Mouse (Mus musculus) brain, adult 2 months (tissue): ENCODE measurements at regions not wholly inside any gene's neighbourhood (a gene's known extent, or its start where the extent isn't known, plus 50 kb on each side); places are given as distances from the start of the nearest gene placed in this dataset.

Experiments
- DNase-seq: peaks from one replicate; pipeline ENCODE4 v3.0.0; 2011; ENCODE audit warnings: low read depth, low spot score

GRCm38 (mm10) chr2:78972288-78973117, 104.6 kb downstream of the Ube2e3 start:
- DNase-seq: no peak

- no peak for DNase-seq
Measured at GRCm38 (mm10) chr2:78973811-78974210, 105.9 kb downstream of the Ube2e3 start.

- no peak for DNase-seq
Measured at GRCm38 (mm10) chr2:78974683-78975392, 106.9 kb downstream of the Ube2e3 start.

- no peak for DNase-seq
Measured at GRCm38 (mm10) chr2:78975393-78975774, 107.5 kb downstream of the Ube2e3 start.

- no peak for DNase-seq
Measured at GRCm38 (mm10) chr2:78976084-78976483, 108.2 kb downstream of the Ube2e3 start.

GRCm38 (mm10) chr2:78977632-78978397, 109.9 kb downstream of the Ube2e3 start:
- DNase-seq: no peak

- DNase-seq: no peak
Measured at GRCm38 (mm10) chr2:78980019-78980418, 112.1 kb downstream of the Ube2e3 start.

- no peak for DNase-seq
Measured at GRCm38 (mm10) chr2:78980661-78981229, 112.8 kb downstream of the Ube2e3 start.

- DNase-seq: no peak
Measured at GRCm38 (mm10) chr2:78983347-78983746, 115.4 kb downstream of the Ube2e3 start.

- no peak for DNase-seq
Measured at GRCm38 (mm10) chr2:78983944-78984498, 116.1 kb downstream of the Ube2e3 start.

- peak; percentile 28 for DNase-seq
Measured at GRCm38 (mm10) chr2:78986984-78987383, 119.1 kb downstream of the Ube2e3 start.

GRCm38 (mm10) chr2:78987388-78987787, 119.5 kb downstream of the Ube2e3 start:
- DNase-seq: no peak

GRCm38 (mm10) chr2:78988224-78988623, 120.3 kb downstream of the Ube2e3 start:
- DNase-seq: no peak

- DNase-seq: no peak
Measured at GRCm38 (mm10) chr2:78994800-78995555, 127.1 kb downstream of the Ube2e3 start.

- no peak for DNase-seq
Measured at GRCm38 (mm10) chr2:78998637-78999036, 130.7 kb downstream of the Ube2e3 start.

- no peak for DNase-seq
Measured at GRCm38 (mm10) chr2:78999410-78999809, 131.5 kb downstream of the Ube2e3 start.

- no peak for DNase-seq
Measured at GRCm38 (mm10) chr2:79004862-79005261, 136.9 kb downstream of the Ube2e3 start.

- DNase-seq: no peak
Measured at GRCm38 (mm10) chr2:79008642-79009041, 140.7 kb downstream of the Ube2e3 start.

- peak; percentile 12 for DNase-seq
Measured at GRCm38 (mm10) chr2:79009791-79010190, 141.9 kb downstream of the Ube2e3 start.

- peak; percentile 63 for DNase-seq
Measured at GRCm38 (mm10) chr2:79010273-79010672, 142.3 kb downstream of the Ube2e3 start.
